Mouse (Mus musculus) cerebellum, adult 11-12 months (tissue): ENCODE measurements around the gene Dazap1.

ENCODE experiments used
- DNase-seq: peaks from one replicate; pipeline ENCODE4 v3.0.0; 2022

Dazap1 gene

GRCm38 (mm10) chr10:80325045-80325444 is 63.8 kb downstream of the Dazap1 start:
- peak; percentile 73 for DNase-seq

- DNase-seq = peak; percentile 99
Measured at GRCm38 (mm10) chr10:80329273-80330081, 68.2 kb downstream of the Dazap1 start, which contains the start of the genes Pcsk4 and Reep6. Gene Pcsk4 (minus strand): TSS chr10:80329498. Gene Reep6 (plus strand): TSS chr10:80329953.

DNA sequence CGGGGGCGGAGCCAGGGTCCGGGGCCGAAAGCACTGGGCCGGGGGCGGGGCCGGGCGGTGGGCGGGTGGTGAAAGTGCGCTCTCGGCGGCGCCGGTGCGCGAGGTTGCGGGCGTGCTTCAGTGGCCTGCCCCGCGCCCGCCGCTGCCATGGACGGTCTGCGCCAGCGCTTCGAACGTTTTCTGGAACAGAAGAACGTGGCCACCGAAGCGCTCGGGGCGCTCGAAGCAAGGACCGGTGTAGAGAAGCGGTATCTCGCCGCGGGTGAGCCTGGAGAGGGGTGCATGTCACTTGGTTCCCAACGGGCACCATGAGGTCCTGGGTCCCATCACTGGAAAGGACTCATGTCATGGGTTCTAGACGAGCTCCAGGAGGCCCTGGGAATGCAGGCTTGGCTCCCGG is 68.8 kb downstream of the Dazap1 start:
- no peak for DNase-seq

GRCm38 (mm10) chr10:80330888-80331287 is 69.6 kb downstream of the Dazap1 start:
- no peak for DNase-seq

- DNase-seq = peak; percentile 79
Measured at GRCm38 (mm10) chr10:80331636-80332524, 70.6 kb downstream of the Dazap1 start.

- DNase-seq = peak; percentile 81
Measured at GRCm38 (mm10) chr10:80332525-80332989, 71.3 kb downstream of the Dazap1 start.

GRCm38 (mm10) chr10:80336263-80336662 is 75.0 kb downstream of the Dazap1 start:
- DNase-seq = no peak
